Mouse (Mus musculus) hindbrain, embryonic 13.5 days (tissue): ENCODE measurements around the gene Fosl2. TPM values are rescaled to one million over a fixed set of nuclear protein-coding genes. Genes with fewer than 3 reads are reported as not detected.

ENCODE experiments used
- ATAC-seq: fragments of 200-750 bp; cut with Nextera tagmentation; 2 replicates; pipeline ENCODE4 v1.8.0; 2017; ENCODE audit warnings: moderate TSS enrichment; ENCODE audit not compliant: low FRiP score
- H3K27ac ChIP-seq: fragments of 300-500 bp; sonication (generic); 2 replicates; pipeline ENCODE4 v1.5.1; 2015; ENCODE audit warnings: inconsistent platforms, mild to moderate bottlenecking, moderate library complexity
- H3K27me3 ChIP-seq: fragments of 300-500 bp; sonication (generic); 2 replicates; pipeline ENCODE4 v1.6.1; 2015; ENCODE audit warnings: mild to moderate bottlenecking, inconsistent platforms
- H3K36me3 ChIP-seq: fragments of 300-500 bp; sonication (generic); 2 replicates; pipeline ENCODE4 v1.6.1; 2015; ENCODE audit warnings: mild to moderate bottlenecking, inconsistent platforms
- H3K4me1 ChIP-seq: fragments of 300-500 bp; sonication (generic); replicated peaks from 2 replicates; pipeline ENCODE4 v1.6.1; 2015; ENCODE audit warnings: inconsistent platforms
- H3K4me2 ChIP-seq: fragments of 300-500 bp; sonication (generic); 2 replicates; pipeline ENCODE4 v1.6.1; 2015; ENCODE audit warnings: inconsistent platforms, mild to moderate bottlenecking, moderate library complexity
- H3K4me3 ChIP-seq: fragments of 300-500 bp; sonication (generic); 2 replicates; pipeline ENCODE4 v1.5.1; 2015; ENCODE audit warnings: mild to moderate bottlenecking, inconsistent platforms
- H3K9ac ChIP-seq: fragments of 300-500 bp; sonication (generic); 2 replicates; pipeline ENCODE4 v1.6.1; 2015; ENCODE audit warnings: mild to moderate bottlenecking, inconsistent platforms
- H3K9me3 ChIP-seq: fragments of 300-500 bp; sonication (generic); 2 replicates; pipeline ENCODE4 v1.6.1; 2016; ENCODE audit warnings: inconsistent platforms
- WGBS: fragments of 180-500 bp; shearing (Covaris S2); methylation state at CpG from one replicate; pipeline ENCODE4 v1.1.7; 2015; 5-methylcytosine and 5-hydroxymethylcytosine counted together
- polyA plus RNA-seq: library from polyadenylated mRNA; unstranded; fragments of >200 nt; fragmentation: Nextera tagmentation; extraction: Ambion mirVana; gene quantifications from 2 replicates; pipeline ENCODE4 v1.2.1, GENCODE M21; 2015

The Fosl2 gene
- polyA plus RNA-seq, 1 experiment from 2014 or later, result 0.36 TPM

GRCm38 (mm10) chr5:32195857-32196609 lies 60.4 kb downstream of the Fosl2 start:
- Histone ChIP-seq H3K27me3 (no peaks in the 10 kb centered on the region), H3K4me1 (no peaks in the 10 kb centered on the region), H3K36me3 (no peaks in the 10 kb centered on the region), H3K27ac (no peak overlapping the region), H3K4me2 (no peak overlapping the region), H3K4me3 (no peak overlapping the region), H3K9me3 (no peaks in the 10 kb centered on the region), H3K9ac (no peak overlapping the region)
- no peak for ATAC-seq
- WGBS, result 62% methylated on average over 11 of the region's 12 CpGs

- no peaks in the 10 kb centered on the region for H3K9me3 ChIP-seq
- WGBS, result 16% methylated on average over 4 of the region's 4 CpGs
- H3K9ac ChIP-seq, result no peak overlapping the region
- no peak overlapping the region for H3K4me2 ChIP-seq
- H3K27me3 ChIP-seq, result no peaks in the 10 kb centered on the region
- no peaks in the 10 kb centered on the region for H3K36me3 ChIP-seq
- H3K4me1 ChIP-seq, result no peaks in the 10 kb centered on the region
- ATAC-seq, result no peak
- no peak overlapping the region for H3K4me3 ChIP-seq
- H3K27ac ChIP-seq, result no peak overlapping the region
Measured at GRCm38 (mm10) chr5:32197698-32198097, 62.1 kb downstream of the Fosl2 start.

DNA sequence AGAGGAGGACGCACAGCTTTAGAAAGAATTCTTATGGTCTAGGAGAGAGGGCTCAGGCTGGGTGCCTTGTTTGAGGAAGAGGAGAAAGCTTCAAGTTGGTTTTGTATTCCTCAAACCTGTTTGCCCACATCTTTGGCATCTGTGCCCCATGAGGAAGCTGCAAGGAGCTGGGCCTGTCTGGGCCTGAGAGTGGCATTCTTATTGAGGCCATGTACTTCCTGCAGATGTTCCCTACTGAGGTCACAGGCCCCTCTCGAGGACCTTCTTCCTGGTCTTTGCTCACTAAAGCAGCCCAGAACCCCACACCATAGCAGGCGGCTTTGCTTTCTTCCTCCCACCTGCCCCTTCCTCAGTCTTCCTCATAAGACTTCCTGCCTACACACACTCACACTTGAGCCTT lies 63.5 kb downstream of the Fosl2 start:
- no peak for ATAC-seq
- no peaks in the 10 kb centered on the region for H3K9me3 ChIP-seq
- 78% methylated on average over 3 of the region's 3 CpGs for WGBS

GRCm38 (mm10) chr5:32199594-32199993 lies 64.0 kb downstream of the Fosl2 start:
- no peak overlapping the region for H3K4me3 ChIP-seq
- H3K4me2 ChIP-seq, result no peak overlapping the region
- H3K9ac ChIP-seq, result no peak overlapping the region
- no peak for ATAC-seq
- H3K4me1 ChIP-seq, result no peaks in the 10 kb centered on the region
- WGBS, result 91% methylated on average over 3 of the region's 3 CpGs
- H3K36me3 ChIP-seq, result no peaks in the 10 kb centered on the region
- no peaks in the 10 kb centered on the region for H3K9me3 ChIP-seq
- H3K27me3 ChIP-seq, result no peaks in the 10 kb centered on the region
- no peak overlapping the region for H3K27ac ChIP-seq

More for the DNA sequence above, 63.5 kb downstream of the Fosl2 start:
- Histone ChIP-seq H3K4me3 (no peak overlapping the region), H3K4me2 (no peak overlapping the region), H3K36me3 (no peaks in the 10 kb centered on the region), H3K27me3 (no peaks in the 10 kb centered on the region), H3K27ac (no peak overlapping the region), H3K4me1 (no peaks in the 10 kb centered on the region), H3K9ac (no peak overlapping the region)

GRCm38 (mm10) chr5:32204653-32205052 lies 69.1 kb downstream of the Fosl2 start:
- Histone ChIP-seq H3K27me3 (no peaks in the 10 kb centered on the region), H3K9me3 (no peaks in the 10 kb centered on the region), H3K27ac (no peak overlapping the region), H3K9ac (no peak overlapping the region), H3K4me1 (no peaks in the 10 kb centered on the region), H3K4me2 (no peak overlapping the region), H3K4me3 (no peak overlapping the region), H3K36me3 (no peaks in the 10 kb centered on the region)
- 77% methylated on average over 4 of the region's 4 CpGs for WGBS
- ATAC-seq, result no peak

GRCm38 (mm10) chr5:32206726-32207125 lies 71.1 kb downstream of the Fosl2 start:
- no peak overlapping the region for H3K4me3 ChIP-seq
- H3K9me3 ChIP-seq, result no peaks in the 10 kb centered on the region
- H3K36me3 ChIP-seq, result no peaks in the 10 kb centered on the region
- WGBS, result 85% methylated on average over 2 of the region's 2 CpGs
- no peak overlapping the region for H3K27ac ChIP-seq
- H3K9ac ChIP-seq, result no peak overlapping the region
- H3K4me2 ChIP-seq, result no peak overlapping the region
- H3K27me3 ChIP-seq, result no peaks in the 10 kb centered on the region
- no peaks in the 10 kb centered on the region for H3K4me1 ChIP-seq
- no peak for ATAC-seq

Other genes with a start within 250 kb of the Fosl2 start
- 0.04 and 0.12 TPM in 2 replicates for gene Plb1, start 96.9 kb downstream of the Fosl2 start, polyA plus RNA-seq